Mouse (Mus musculus): ENCODE measurements around the gene Aicda. TPM values are rescaled to one million over a fixed set of nuclear protein-coding genes. Genes with fewer than 3 reads are reported as not detected.

Gene Aicda
- total and polyA plus RNA-seq, 3 experiments = 0.03 TPM; not detected in 2

DNA sequence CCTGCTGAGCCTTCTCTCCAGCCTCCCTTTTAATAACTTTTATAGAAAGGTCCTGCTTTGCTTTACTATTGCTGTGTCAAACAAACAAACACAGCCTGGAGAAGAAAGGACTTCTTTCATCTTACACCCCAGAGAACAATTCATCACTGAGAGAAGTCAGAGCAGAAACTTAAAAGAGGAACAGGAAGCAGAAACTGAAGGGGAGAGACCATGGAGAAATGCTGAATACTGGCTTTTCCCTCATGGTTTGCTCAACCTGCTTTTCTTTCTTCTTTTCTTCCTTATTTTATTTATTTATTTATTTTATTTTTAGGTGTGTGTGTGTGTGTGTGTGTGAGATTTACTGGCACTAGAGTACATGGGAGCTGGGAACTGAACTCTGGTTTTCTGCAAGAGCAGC, 50.7 kb downstream of the Aicda start:
- Histone ChIP-seq H3K27ac (ENCODE audit: control insufficient read depth, low read depth, low read length) (peak overlapping the region; percentile 57), H3K4me1 (ENCODE audit: control insufficient read depth in 1 of 2, insufficient read depth in 2 of 2, low read length in 2 of 2) (peaks cover 5 to 19% of the 10 kb centered on the region in 2 experiments), H3K4me3 (ENCODE audit: control insufficient read depth in 1 of 2, insufficient read depth in 1 of 2, low read depth in 2 of 2, low read length in 2 of 2) (no peak overlapping the region), H3K9ac (ENCODE audit: control insufficient read depth, low read depth, low read length, poor library complexity, severe bottlenecking) (no peak overlapping the region), H3K36me3 (ENCODE audit: control insufficient read depth in 1 of 2, insufficient read depth in 2 of 2, low read length in 2 of 2) (peaks cover 0 to 21% of the 10 kb centered on the region in 2 experiments; a peak in 3 of 4 replicates), H3K79me2 (ENCODE audit: control insufficient read depth, insufficient read depth, low read length, poor library complexity) (peaks cover 24% of the 10 kb centered on the region), H3K9me3 (replicated peaks; ENCODE audit: insufficient read depth, low read length) (no peaks in the 10 kb centered on the region), H3K27me3 (ENCODE audit: control insufficient read depth in 1 of 2, insufficient read depth in 2 of 2, low read length in 2 of 2) (no peaks in the 10 kb centered on the region)
- peak; percentile 72 for DNase-seq (ENCODE audit: low read depth, low spot score)
- TF ChIP-seq EP300 (IDR thresholded peaks at IDR 0.05; ENCODE audit: low read depth in 1 of 2, low read length in 2 of 2) = no peak
- TF ChIP-seq HCFC1 (IDR thresholded peaks at IDR 0.05; ENCODE audit: low read depth, low read length) = no peak
- TF ChIP-seq MYC (IDR thresholded peaks at IDR 0.05; ENCODE audit: low read depth, low read length) = peak; percentile 38; the same call in 1 of the 2 replicates
- TF ChIP-seq BHLHE40 (IDR thresholded peaks at IDR 0.05; ENCODE audit: borderline replicate concordance, low read depth, low read length) = no peak
- no peak for TF ChIP-seq MAFK (IDR thresholded peaks at IDR 0.05; ENCODE audit: borderline replicate concordance, low read depth, low read length)
- peak; percentile 65; the same call in 1 of the 2 replicates for TF ChIP-seq ELF1 (IDR thresholded peaks at IDR 0.05; ENCODE audit: low read depth, low read length)
- TF ChIP-seq POLR2A (IDR thresholded peaks at IDR 0.05; ENCODE audit: control insufficient read depth in 1 of 2, insufficient read depth in 1 of 2, low read depth in 1 of 2, low read length in 2 of 2, poor library complexity in 1 of 2) = peak in 1 of 2 experiments; percentile 32; a peak in 1 of 4 replicates
- TF ChIP-seq ETS1 (IDR thresholded peaks at IDR 0.05; ENCODE audit: low read depth, low read length) = 0 out of 2 replicates have a peak, but pooled peaks have one; percentile 11
- TF ChIP-seq TBP (IDR thresholded peaks at IDR 0.05; ENCODE audit: low read depth, low read length) = 0 out of 2 replicates have a peak, but pooled peaks have one; percentile 38

DNA sequence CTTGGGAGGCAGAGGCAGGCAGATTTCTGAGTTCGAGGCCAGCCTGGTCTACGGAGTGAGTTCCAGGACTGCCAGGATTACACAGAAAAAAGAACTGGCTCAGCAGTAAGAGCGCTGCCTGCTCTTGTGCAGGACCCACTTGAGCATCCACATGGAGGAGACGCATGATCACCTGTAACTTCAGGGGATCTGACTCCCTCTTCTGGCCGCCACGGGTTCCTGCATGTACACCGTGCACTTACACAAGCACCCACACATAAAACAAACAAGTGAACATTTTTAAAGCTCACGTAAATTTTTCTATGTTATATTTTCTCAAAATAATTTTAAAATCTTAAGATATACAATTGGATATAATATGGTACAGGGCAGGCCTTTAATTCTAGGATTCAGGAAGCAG, 51.9 kb downstream of the Aicda start:
- H3K9me3 ChIP-seq (replicated peaks; ENCODE audit: insufficient read depth, low read length) = no peaks in the 10 kb centered on the region
- H3K9ac ChIP-seq (ENCODE audit: control insufficient read depth, low read depth, low read length, poor library complexity, severe bottlenecking) = no peak overlapping the region
- H3K27ac ChIP-seq (ENCODE audit: control insufficient read depth, low read depth, low read length) = no peak overlapping the region
- peaks cover 9 to 22% of the 10 kb centered on the region in 2 experiments for H3K4me1 ChIP-seq (ENCODE audit: control insufficient read depth in 1 of 2, insufficient read depth in 2 of 2, low read length in 2 of 2)
- TF ChIP-seq MAZ (IDR thresholded peaks at IDR 0.05; ENCODE audit: low read depth, low read length) (no peak), CTCF (IDR thresholded peaks at IDR 0.05 in 2 of 3, conservative IDR thresholded peaks at IDR 0.05 in 1 of 3; ENCODE audit: control insufficient read depth in 1 of 3, insufficient read depth in 1 of 3, low read depth in 2 of 3, low read length in 3 of 3, poor library complexity in 1 of 3, severe bottlenecking in 1 of 3) (peak; percentile 52 to 71 (median 56))
- H3K79me2 ChIP-seq (ENCODE audit: control insufficient read depth, insufficient read depth, low read length, poor library complexity) = peaks cover 24% of the 10 kb centered on the region
- H3K36me3 ChIP-seq (ENCODE audit: control insufficient read depth in 1 of 2, insufficient read depth in 2 of 2, low read length in 2 of 2) = peaks cover 0 to 21% of the 10 kb centered on the region in 2 experiments; a peak in 3 of 4 replicates
- no peak overlapping the region for H3K4me3 ChIP-seq (ENCODE audit: control insufficient read depth in 1 of 2, insufficient read depth in 1 of 2, low read depth in 2 of 2, low read length in 2 of 2)
- no peaks in the 10 kb centered on the region for H3K27me3 ChIP-seq (ENCODE audit: control insufficient read depth in 1 of 2, insufficient read depth in 2 of 2, low read length in 2 of 2)
- DNase-seq (ENCODE audit: low read depth, low spot score) = peak; percentile 71

DNA sequence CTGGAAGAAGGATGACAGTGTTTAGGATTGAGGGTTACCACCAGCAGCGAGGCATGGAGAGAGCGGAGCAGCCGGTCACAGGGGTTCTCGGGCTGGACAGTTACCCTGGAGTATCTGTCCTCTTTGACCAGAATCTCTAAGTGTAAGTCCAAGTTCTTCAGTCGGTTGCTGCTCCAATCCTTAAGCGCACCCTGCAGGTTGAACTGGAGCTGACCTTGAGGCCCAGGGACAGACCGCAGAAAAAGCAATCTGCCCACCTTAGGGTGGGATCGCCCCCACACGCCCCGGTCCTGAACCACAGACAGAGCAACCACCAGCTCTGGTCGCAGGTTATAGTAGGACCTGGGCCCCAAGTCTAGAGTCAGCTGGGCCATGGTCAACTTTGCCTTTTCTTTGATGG, 53.1 kb downstream of the Aicda start:
- no peaks in the 10 kb centered on the region for H3K27me3 ChIP-seq (ENCODE audit: control insufficient read depth in 1 of 2, insufficient read depth in 2 of 2, low read length in 2 of 2)
- H3K27ac ChIP-seq (ENCODE audit: control insufficient read depth, low read depth, low read length) = no peak overlapping the region
- peaks cover 24% of the 10 kb centered on the region for H3K79me2 ChIP-seq (ENCODE audit: control insufficient read depth, insufficient read depth, low read length, poor library complexity)
- peaks cover 0 to 17% of the 10 kb centered on the region in 2 experiments; a peak in 3 of 4 replicates for H3K36me3 ChIP-seq (ENCODE audit: control insufficient read depth in 1 of 2, insufficient read depth in 2 of 2, low read length in 2 of 2)
- peaks cover 7 to 22% of the 10 kb centered on the region in 2 experiments for H3K4me1 ChIP-seq (ENCODE audit: control insufficient read depth in 1 of 2, insufficient read depth in 2 of 2, low read length in 2 of 2)
- TF ChIP-seq ZMIZ1 (IDR thresholded peaks at IDR 0.05; ENCODE audit: low read depth, low read length) = no peak
- TF ChIP-seq SIN3A (IDR thresholded peaks at IDR 0.05; ENCODE audit: low read length) = no peak
- TF ChIP-seq ZC3H11A (IDR thresholded peaks at IDR 0.05; ENCODE audit: low read depth, low read length) = no peak
- TF ChIP-seq POLR2A (IDR thresholded peaks at IDR 0.05; ENCODE audit: control insufficient read depth in 1 of 2, insufficient read depth in 1 of 2, low read depth in 1 of 2, low read length in 2 of 2, poor library complexity in 1 of 2) = no peak
- no peak for TF ChIP-seq JUND (IDR thresholded peaks at IDR 0.05; ENCODE audit: low read depth, low read length)
- no peak for TF ChIP-seq ZKSCAN1 (IDR thresholded peaks at IDR 0.05; ENCODE audit: low read depth, low read length)
- TF ChIP-seq MAFK (IDR thresholded peaks at IDR 0.05; ENCODE audit: borderline replicate concordance, low read depth, low read length) = no peak
- TF ChIP-seq TBP (IDR thresholded peaks at IDR 0.05; ENCODE audit: low read depth, low read length) = no peak
- no peak for TF ChIP-seq MYB (IDR thresholded peaks at IDR 0.05; ENCODE audit: low read depth, low read length)
- TF ChIP-seq RCOR1 (IDR thresholded peaks at IDR 0.05; ENCODE audit: low read depth, low read length) = no peak
- TF ChIP-seq USF2 (IDR thresholded peaks at IDR 0.05; ENCODE audit: borderline replicate concordance in 1 of 2, insufficient read depth in 1 of 2, low read depth in 1 of 2, low read length in 2 of 2) = no peak
- TF ChIP-seq CHD1 (IDR thresholded peaks at IDR 0.05; ENCODE audit: low read depth, low read length) = no peak
- no peak for TF ChIP-seq MYC (IDR thresholded peaks at IDR 0.05; ENCODE audit: low read depth, low read length)
- no peak for TF ChIP-seq TAL1 (IDR thresholded peaks at IDR 0.05; ENCODE audit: low read length)
- TF ChIP-seq UBTF (IDR thresholded peaks at IDR 0.05; ENCODE audit: borderline replicate concordance, insufficient read depth, low read depth, low read length) = no peak
- TF ChIP-seq BHLHE40 (IDR thresholded peaks at IDR 0.05; ENCODE audit: borderline replicate concordance, low read depth, low read length) = no peak
- no peaks in the 10 kb centered on the region for H3K9me3 ChIP-seq (replicated peaks; ENCODE audit: insufficient read depth, low read length)
- H3K4me3 ChIP-seq (ENCODE audit: control insufficient read depth in 1 of 2, insufficient read depth in 1 of 2, low read depth in 2 of 2, low read length in 2 of 2) = no peak overlapping the region
- DNase-seq (ENCODE audit: low read depth, low spot score) = no peak
- H3K9ac ChIP-seq (ENCODE audit: control insufficient read depth, low read depth, low read length, poor library complexity, severe bottlenecking) = no peak overlapping the region
